Mouse (Mus musculus) left cerebral cortex, postnatal 14 days (tissue): ENCODE data around the gene Drd1. TPM values are rescaled to one million over a fixed set of nuclear protein-coding genes. Genes with fewer than 3 reads are reported as not detected.

Source experiments
- DNase-seq, 2 experiments: peaks; one replicate each; pipeline ENCODE4 v3.0.0; 2021 to 2022; ENCODE audit warnings: low spot score in 2 of 2, mixed read lengths in 1 of 2
- intact Hi-C: fragments of 180-260 bp; cut with DNase I; formaldehyde crosslinking; loops from one replicate; pipeline ENCODE4 v1.15.1; 2025
- long read RNA-seq, 2 experiments: library from polyadenylated mRNA; stranded (forward); transcript quantifications; one replicate each; pipeline ENCODE4 v2.0.0; 2021
- total RNA-seq, 2 experiments: library from RNA; stranded (reverse); gene quantifications; 2 replicates each; pipeline ENCODE4 v1.2.3; 2021

The Drd1 gene
- 10 to 100 TPM; 17.9 to 29.4 TPM for total RNA-seq
- long read RNA-seq, experiment 1, transcript Drd1-202 (2 exons, 3,576 nt): minor isoform, 7 of 22 reads
- long read RNA-seq, experiment 1, transcript Drd1-203 (2 exons, 405 nt): major isoform, 10 of 22 reads
- long read RNA-seq, experiment 1, partial matches to known transcripts: 0 of 22 reads
- long read RNA-seq, experiment 1, other reads (novel, unspliced or antisense): 5 of 22 reads
- long read RNA-seq, experiment 2, partial matches to known transcripts: 0 of 5 reads
- long read RNA-seq, experiment 2, other reads (novel, unspliced or antisense): 1 of 5 reads

- peak; percentile 84 to 85 for DNase-seq
- intact Hi-C loops: loop anchor here (2.0 to 5.0 kb wide), 2 partner anchors 128 to 273 kb away; no protein-coding TSS in a partner anchor
Measured at GRCm38 (mm10) chr13:54055448-54055861, at the start of gene Drd1. Drd1 (minus strand) TSS chr13:54055705.

GRCm38 (mm10) chr13:54103866-54104265, 48.4 kb upstream of the Drd1 start:
- DNase-seq: no peak
- intact Hi-C loops: no loop called here

GRCm38 (mm10) chr13:54103271-54103670, 47.8 kb upstream of the Drd1 start:
- intact Hi-C loops: no loop called here
- DNase-seq: no peak

GRCm38 (mm10) chr13:54102061-54102460, 46.6 kb upstream of the Drd1 start:
- intact Hi-C loops: no loop called here
- DNase-seq: no peak

- DNase-seq: peak; percentile 68 to 90
- intact Hi-C loops: no loop called here
Measured at GRCm38 (mm10) chr13:54101031-54101820, 45.7 kb upstream of the Drd1 start.

DNA sequence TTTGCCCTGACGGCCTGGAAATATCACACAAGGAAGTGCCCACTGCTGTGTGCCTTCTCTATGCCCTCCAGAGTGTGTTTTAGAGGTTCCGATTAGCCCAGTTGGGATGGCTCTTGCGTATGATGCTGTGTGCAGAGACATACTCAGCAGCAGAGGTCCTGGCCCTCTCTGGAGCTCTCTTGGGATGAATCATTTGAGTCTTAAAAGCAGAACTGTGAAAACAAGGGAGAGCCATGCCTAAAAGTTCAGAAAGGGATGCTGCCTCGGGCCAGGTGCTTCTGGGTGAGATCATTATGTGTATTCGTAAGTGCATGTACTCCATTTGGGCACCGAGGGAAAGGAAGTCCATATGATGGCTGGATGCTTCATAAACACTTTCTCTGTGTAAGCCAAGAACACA, 42.3 kb upstream of the Drd1 start:
- intact Hi-C loops: no loop called here

DNA sequence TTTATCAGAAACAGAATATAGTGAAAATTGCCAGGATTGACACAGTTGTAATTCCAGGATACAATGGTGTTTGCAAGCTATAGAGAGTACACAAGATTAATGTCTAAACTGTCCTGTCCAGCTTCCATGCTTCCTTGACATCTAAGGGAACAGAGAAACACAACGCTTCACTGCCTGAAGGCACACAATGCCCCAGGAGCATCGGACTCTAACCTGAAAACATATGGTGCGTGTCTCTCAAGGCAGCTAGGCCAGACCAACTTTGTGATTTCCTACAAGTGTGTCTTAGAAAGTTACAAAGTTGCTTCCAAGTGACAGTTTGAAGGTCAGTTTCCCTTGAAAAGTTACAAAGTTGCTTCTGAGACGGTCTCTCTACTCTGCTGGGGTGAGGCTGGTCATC, 41.7 kb upstream of the Drd1 start:
- intact Hi-C loops: no loop called here
- DNase-seq: no peak

More for the DNA sequence above, 42.3 kb upstream of the Drd1 start:
- DNase-seq: no peak

DNA sequence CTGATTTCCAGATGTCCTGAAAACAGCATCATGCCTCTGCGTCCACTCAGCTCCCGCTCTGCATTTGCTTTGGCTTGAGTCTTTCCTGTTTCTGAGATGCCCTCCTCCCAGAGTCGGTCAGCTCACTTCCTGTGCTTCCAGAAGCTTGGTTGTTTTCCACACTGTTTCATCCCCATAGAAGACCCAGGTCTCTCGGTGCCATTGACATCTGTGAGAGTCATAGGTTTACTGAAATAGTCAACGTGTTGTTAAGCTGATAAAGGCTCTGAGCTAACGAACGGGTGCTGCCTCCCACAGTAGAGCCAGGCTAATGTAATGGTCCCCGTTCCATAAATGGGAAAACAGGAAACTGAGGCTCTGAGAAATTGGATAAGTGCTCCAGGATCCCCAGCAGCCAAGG, 40.2 kb upstream of the Drd1 start:
- no peak for DNase-seq
- intact Hi-C loops: no loop called here

GRCm38 (mm10) chr13:54094963-54095362, 39.5 kb upstream of the Drd1 start:
- no peak for DNase-seq
- intact Hi-C loops: no loop called here

GRCm38 (mm10) chr13:54094349-54094748, 38.8 kb upstream of the Drd1 start:
- DNase-seq: no peak
- intact Hi-C loops: no loop called here

DNA sequence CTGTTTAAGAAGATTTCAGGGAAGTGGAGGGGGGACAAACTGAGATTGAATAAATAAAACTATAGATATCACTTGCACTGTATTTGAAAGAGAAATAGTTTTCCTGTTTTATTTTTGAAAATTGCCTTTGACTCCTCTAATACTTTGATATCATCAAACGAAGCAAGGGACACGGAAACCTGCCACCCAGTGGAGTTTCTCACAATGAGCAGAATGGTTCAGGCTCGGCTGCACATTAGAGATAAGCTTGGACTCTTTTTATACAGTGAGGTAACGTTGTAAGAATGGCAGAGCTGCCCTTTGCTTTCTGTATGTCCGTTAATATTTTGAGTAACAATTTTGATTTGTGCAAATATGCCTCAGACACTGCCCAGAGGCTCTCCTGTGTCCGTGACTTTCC, 36.2 kb upstream of the Drd1 start:
- no peak for DNase-seq
- intact Hi-C loops: no loop called here

DNA sequence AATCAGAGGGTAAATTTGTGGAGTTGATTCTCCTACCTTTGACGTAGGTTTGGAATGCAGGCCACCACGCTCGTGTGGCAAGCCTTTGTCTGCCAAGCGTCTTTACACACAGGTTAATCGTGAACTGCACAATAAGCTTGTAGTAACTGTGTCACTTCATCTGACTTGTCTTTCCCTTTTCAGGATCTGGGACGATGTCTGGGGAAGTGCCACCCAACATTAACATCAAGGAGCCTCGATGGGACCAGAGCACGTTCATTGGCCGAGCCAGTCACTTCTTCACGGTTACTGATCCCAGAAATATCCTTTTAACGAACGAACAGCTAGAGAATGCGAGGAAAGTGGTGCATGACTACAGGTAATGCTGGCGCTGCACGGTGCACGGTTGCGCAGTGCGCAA, 29.8 kb upstream of the Drd1 start:
- no peak for DNase-seq
- intact Hi-C loops: no loop called here

GRCm38 (mm10) chr13:54084826-54085225, 29.3 kb upstream of the Drd1 start:
- DNase-seq: no peak
- intact Hi-C loops: no loop called here

DNA sequence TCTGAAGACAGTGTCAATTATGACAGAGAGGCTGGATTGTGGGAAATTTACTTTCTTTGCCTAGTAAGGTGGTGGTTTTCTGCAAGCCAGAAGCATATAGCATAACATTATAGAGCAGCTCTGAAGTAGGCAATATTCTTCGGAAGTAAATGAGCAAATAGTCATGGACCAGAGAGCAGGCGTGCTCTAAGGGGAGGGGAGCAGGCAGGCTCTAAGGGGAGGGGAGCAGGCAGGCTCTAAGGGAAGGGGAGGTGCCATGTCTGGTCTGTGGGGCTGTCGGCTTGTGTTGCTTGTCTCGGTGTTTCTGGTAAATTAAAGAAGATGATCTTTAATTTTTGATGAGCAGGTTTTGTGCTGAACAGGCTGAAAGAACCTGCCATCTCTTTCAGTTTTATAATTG, 28.7 kb upstream of the Drd1 start:
- intact Hi-C loops: no loop called here

GRCm38 (mm10) chr13:54082946-54083345, 27.4 kb upstream of the Drd1 start:
- intact Hi-C loops: no loop called here

More for the DNA sequence above, 28.7 kb upstream of the Drd1 start:
- no peak for DNase-seq

GRCm38 (mm10) chr13:54080785-54081184, 25.3 kb upstream of the Drd1 start:
- intact Hi-C loops: no loop called here
- no peak for DNase-seq

More at GRCm38 (mm10) chr13:54082946-54083345, 27.4 kb upstream of the Drd1 start:
- no peak for DNase-seq

- intact Hi-C loops: no loop called here
- no peak for DNase-seq
Measured at GRCm38 (mm10) chr13:54079782-54080759, 24.6 kb upstream of the Drd1 start.

GRCm38 (mm10) chr13:54077470-54078174, 22.1 kb upstream of the Drd1 start:
- intact Hi-C loops: no loop called here
- no peak for DNase-seq
